Mouse (Mus musculus) midbrain, embryonic 12.5 days (tissue): ENCODE results near the gene Cbarp. TPM values are rescaled to one million over a fixed set of nuclear protein-coding genes. Genes with fewer than 3 reads are reported as not detected.

ENCODE experiments used
- ATAC-seq: fragments of 200-750 bp; cut with Nextera tagmentation; 2 replicates; pipeline ENCODE4 v1.8.0; 2017; ENCODE audit warnings: low read depth, moderate TSS enrichment, moderate library complexity; ENCODE audit not compliant: low FRiP score
- H3K27ac ChIP-seq: fragments of 300-500 bp; sonication (generic); replicated peaks from 2 replicates; pipeline ENCODE4 v1.5.1; 2016; ENCODE audit warnings: mild to moderate bottlenecking
- H3K27me3 ChIP-seq: fragments of 300-500 bp; sonication (generic); 2 replicates; pipeline ENCODE4 v1.6.1; 2016; ENCODE audit warnings: mild to moderate bottlenecking
- H3K36me3 ChIP-seq: fragments of 300-500 bp; sonication (generic); 2 replicates; pipeline ENCODE4 v1.6.1; 2016
- H3K4me1 ChIP-seq: fragments of 300-500 bp; sonication (generic); 2 replicates; pipeline ENCODE4 v1.6.1; 2016
- H3K4me2 ChIP-seq: fragments of 300-500 bp; sonication (generic); replicated peaks from 2 replicates; pipeline ENCODE4 v1.6.1; 2016; ENCODE audit warnings: mild to moderate bottlenecking, moderate library complexity
- H3K4me3 ChIP-seq: fragments of 300-500 bp; sonication (generic); 2 replicates; pipeline ENCODE4 v1.5.1; 2016; ENCODE audit warnings: mild to moderate bottlenecking
- H3K9ac ChIP-seq: fragments of 300-500 bp; sonication (generic); replicated peaks from 2 replicates; pipeline ENCODE4 v1.6.1; 2016; ENCODE audit warnings: mild to moderate bottlenecking, moderate library complexity
- H3K9me3 ChIP-seq: fragments of 300-500 bp; sonication (generic); 2 replicates; pipeline ENCODE4 v1.6.1; 2016; ENCODE audit warnings: mild to moderate bottlenecking
- WGBS: fragments of 180-500 bp; shearing (Covaris S2); methylation state at CpG from one replicate; pipeline ENCODE4 v1.1.7; 2016; 5-methylcytosine and 5-hydroxymethylcytosine counted together
- polyA plus RNA-seq: library from polyadenylated mRNA; unstranded; fragments of >200 nt; fragmentation: Nextera tagmentation; extraction: Ambion mirVana; gene quantifications from 2 replicates; pipeline ENCODE4 v1.2.1, GENCODE M21; 2016

The Cbarp gene
- polyA plus RNA-seq, 1 experiment from 2014 or later = 19.3 TPM

DNA sequence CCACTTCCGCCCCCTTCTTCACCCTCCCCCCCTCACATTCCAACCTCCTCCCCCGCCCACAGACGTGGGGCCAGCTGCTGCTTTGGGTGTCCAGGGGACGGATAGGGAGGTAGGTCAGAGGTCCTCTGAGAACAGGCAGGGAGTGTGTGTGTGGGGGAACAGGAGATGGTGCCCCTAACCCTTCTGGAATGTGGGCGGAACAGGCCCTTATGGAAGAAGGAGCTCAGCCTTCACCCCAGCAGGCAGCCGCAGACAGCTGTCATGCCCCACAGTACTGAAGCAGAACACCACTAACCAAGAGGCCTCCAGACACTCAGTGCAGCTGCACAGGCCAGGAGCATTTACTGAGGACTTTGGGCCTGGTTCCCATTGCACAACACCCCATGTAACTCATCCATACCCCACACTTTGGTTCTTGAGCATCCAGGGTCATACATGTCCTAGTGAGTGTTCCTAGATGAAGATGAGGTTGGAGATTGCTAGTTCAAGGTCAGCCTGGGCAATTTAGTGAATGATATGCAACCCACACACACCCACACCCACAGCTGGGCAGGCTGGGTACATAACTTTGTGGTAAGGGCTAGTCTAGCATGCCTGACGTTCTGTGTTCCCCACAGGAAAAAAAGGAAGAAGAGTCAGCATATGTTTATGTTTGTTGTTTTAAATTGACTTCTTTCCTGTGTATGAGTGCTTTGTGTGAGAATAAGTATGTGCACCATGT lies 21.0 kb upstream of the Cbarp start:
- H3K27me3 ChIP-seq = peaks cover 6% of the 10 kb centered on the region; the same call in 1 of the 2 replicates
- H3K36me3 ChIP-seq = peaks cover 10% of the 10 kb centered on the region
- H3K27ac ChIP-seq = peak overlapping the region; percentile 50; the same call in 1 of the 2 replicates
- peak overlapping the region; percentile 57; the same call in 1 of the 2 replicates for H3K4me2 ChIP-seq
- 12% methylated on average over 7 of the region's 7 CpGs for WGBS
- no peak for ATAC-seq
- no peaks in the 10 kb centered on the region for H3K9me3 ChIP-seq
- 0 out of 2 replicates have a peak overlapping the region, but pooled peaks have one; percentile 47 for H3K4me3 ChIP-seq
- peaks cover 77% of the 10 kb centered on the region for H3K4me1 ChIP-seq
- no peak overlapping the region for H3K9ac ChIP-seq

DNA sequence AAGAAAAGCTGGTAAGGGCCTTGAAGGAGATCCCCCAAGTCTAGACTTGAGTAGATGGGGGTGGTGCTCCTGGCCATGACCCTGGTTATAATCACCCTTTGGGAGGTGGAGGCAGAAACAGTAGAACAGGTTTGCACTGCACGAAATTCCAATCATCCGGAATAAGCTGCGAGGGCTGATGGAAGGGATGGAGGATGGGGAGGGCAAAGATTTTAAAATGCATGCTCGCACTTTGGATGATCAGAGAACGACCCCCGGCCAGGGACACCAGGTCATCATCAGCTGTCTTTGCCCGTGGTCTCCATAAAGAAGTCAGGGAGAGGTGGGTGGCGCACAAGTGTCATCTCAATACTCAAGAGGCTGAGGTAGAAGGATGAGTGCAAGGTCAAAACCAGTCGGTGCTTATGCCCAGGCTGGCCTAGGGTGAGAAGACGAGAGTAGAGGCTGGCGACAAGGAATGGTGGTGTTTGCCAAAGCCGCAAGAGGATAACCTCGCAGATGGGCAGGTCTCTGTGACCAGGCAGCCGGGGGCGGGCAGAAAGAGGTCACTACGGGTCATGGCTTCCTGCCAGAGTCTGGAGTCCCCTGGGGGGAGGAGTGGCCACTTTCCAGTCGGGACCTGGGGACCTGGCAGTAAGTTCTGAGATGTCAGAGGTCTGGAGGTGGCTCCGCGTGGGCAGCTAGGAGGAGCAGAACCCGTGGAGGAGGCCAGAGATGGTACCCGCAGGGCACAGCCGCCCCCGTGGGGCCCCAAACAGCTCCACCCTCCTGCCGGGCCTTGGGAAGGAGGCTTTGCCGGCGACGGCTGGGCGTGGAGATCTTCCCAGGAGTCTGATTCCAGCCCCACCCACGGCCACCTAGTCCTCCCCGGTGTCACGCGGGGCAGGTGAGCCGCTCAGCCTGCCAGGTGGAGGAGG lies 20.1 kb upstream of the Cbarp start:
- H3K4me1 ChIP-seq = peaks cover 79% of the 10 kb centered on the region
- H3K27ac ChIP-seq = peak overlapping the region; percentile 90
- H3K9ac ChIP-seq = no peak overlapping the region
- H3K36me3 ChIP-seq = peaks cover 19% of the 10 kb centered on the region
- H3K4me2 ChIP-seq = peak overlapping the region; percentile 57
- no peaks in the 10 kb centered on the region for H3K9me3 ChIP-seq
- H3K4me3 ChIP-seq = peak overlapping the region; percentile 47
- no peak for ATAC-seq
- WGBS = 2% methylated on average over 32 of the region's 33 CpGs
- peaks cover 6% of the 10 kb centered on the region; the same call in 1 of the 2 replicates for H3K27me3 ChIP-seq

DNA sequence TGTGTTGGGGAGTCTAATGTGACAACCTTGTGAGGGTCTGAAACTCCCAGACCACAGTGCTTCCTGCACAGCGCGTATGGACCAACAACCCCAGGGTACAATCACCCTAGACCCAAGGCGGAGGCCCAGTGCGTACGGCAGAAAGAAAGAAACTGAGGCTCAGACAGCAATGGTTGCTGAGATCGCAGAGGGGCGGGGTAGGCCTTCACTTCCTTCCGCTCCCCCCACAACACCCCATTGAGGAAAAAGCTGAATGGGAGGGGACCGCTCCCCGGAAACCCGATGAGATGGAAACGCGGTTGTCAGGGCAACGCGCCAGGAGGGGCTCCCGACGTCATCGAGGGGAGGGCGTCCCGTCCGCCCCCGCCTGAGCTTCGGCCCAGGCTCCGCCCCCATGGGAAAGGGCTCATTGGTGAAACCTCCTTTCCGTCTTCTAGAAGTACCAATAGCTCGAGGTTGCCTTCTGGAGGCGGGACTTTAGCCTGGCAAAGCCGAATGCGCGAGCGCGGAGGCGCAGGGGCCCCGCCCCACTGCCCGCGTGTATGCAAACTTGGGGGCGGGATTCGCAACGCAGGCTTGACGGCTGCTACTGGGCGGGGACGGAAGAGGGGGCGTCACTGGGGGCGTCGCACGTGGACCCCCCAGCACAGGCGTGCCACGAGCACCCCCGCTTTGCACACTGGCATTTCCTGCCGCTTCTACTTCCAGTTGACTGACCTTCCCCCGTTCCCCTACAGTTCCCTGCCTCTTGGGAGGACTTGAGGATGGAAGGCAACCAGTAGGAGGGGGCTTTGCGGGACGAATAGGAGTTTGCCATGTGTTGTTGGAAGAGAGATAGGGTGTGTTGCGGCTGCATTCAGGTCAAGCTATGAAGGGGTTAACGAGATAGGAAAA lies 19.2 kb upstream of the Cbarp start:
- Histone ChIP-seq H3K4me3 (peak overlapping the region; percentile 47), H3K9me3 (no peaks in the 10 kb centered on the region), H3K4me1 (peaks cover 79% of the 10 kb centered on the region), H3K36me3 (peaks cover 28% of the 10 kb centered on the region), H3K9ac (peak overlapping the region; percentile 40; the same call in 1 of the 2 replicates), H3K27ac (peak overlapping the region; percentile 90), H3K27me3 (peaks cover 6% of the 10 kb centered on the region; the same call in 1 of the 2 replicates), H3K4me2 (peak overlapping the region; percentile 57)
- under 1% methylated on average over 55 of the region's 55 CpGs for WGBS
- peak; percentile 79 for ATAC-seq

DNA sequence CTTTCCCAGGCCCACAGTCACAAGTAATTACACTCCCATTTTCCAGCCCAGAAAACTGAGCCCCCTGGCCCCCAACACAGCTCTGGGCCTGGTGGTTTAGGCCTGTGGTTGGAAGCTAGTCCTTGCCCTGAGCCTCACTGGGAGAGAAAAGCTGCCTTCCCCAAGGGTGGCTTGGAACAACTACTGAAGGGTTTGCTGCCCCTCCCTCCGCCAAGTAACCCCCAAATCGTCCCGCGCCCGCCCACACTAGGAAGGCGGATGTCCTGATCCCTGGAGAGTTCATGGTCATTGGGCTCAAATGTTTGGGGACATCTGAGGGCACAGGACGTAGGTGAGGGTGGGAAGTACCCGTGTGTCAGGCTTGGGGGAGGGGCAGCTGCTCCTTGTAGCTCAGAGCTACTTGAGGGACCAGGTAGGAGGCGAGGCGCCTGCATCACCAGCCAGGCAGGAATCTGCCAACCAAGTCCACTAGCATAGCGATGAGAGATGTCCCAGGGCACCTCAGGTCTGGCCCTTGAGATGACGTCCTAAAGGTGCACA lies 18.5 kb upstream of the Cbarp start:
- Histone ChIP-seq H3K4me2 (peak overlapping the region; percentile 57), H3K27me3 (peaks cover 5% of the 10 kb centered on the region; the same call in 1 of the 2 replicates)

DNA sequence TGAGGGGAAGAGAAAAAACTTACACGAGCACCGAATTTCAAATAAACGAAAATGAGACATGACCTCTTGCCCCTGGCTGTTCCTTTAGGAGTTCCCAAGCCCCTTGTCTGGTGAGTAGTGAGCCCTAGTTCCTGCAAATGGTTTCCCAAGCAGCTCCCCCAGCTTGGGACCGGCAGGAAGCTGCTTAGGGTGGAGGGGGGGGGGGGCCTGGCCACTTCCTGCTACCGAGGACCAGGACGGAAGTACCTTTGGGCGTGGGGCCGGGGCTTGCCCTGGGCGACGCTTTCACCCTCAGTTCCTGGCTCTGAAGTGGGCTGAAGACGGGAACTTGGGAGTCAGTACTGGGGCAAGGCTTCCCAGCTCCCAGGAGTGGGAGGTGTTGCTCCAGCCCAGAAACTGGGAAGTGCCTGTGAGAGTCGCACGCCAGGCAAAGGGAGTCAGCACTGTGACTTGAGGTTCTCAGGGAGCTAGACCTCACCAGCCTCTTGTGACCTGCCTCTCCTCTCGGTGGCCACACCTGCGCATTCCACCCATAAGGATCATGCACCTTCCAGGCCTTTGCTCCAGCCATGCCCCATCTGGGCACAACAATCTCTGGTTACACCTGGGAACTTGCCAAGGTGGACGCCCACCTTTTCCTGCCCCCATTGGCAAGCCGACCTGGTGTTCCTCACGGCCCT lies 17.8 kb upstream of the Cbarp start:
- peak overlapping the region; percentile 90 for H3K27ac ChIP-seq
- no peak for ATAC-seq
- peak overlapping the region; percentile 57 for H3K4me2 ChIP-seq
- H3K9ac ChIP-seq = peak overlapping the region; percentile 40; the same call in 1 of the 2 replicates
- H3K36me3 ChIP-seq = peaks cover 42% of the 10 kb centered on the region
- H3K9me3 ChIP-seq = no peaks in the 10 kb centered on the region
- H3K4me3 ChIP-seq = 0 out of 2 replicates have a peak overlapping the region, but pooled peaks have one; percentile 47
- peaks cover 84% of the 10 kb centered on the region for H3K4me1 ChIP-seq
- no peaks in the 10 kb centered on the region for H3K27me3 ChIP-seq
- 19% methylated on average over 18 of the region's 18 CpGs for WGBS

More for the DNA sequence above, 18.5 kb upstream of the Cbarp start:
- WGBS = 5% methylated on average over 12 of the region's 12 CpGs
- peak; percentile 41 for ATAC-seq
- Histone ChIP-seq H3K27ac (peak overlapping the region; percentile 90), H3K9ac (peak overlapping the region; percentile 40; the same call in 1 of the 2 replicates), H3K4me1 (peaks cover 79% of the 10 kb centered on the region), H3K36me3 (peaks cover 36% of the 10 kb centered on the region), H3K9me3 (no peaks in the 10 kb centered on the region), H3K4me3 (peak overlapping the region; percentile 47)

DNA sequence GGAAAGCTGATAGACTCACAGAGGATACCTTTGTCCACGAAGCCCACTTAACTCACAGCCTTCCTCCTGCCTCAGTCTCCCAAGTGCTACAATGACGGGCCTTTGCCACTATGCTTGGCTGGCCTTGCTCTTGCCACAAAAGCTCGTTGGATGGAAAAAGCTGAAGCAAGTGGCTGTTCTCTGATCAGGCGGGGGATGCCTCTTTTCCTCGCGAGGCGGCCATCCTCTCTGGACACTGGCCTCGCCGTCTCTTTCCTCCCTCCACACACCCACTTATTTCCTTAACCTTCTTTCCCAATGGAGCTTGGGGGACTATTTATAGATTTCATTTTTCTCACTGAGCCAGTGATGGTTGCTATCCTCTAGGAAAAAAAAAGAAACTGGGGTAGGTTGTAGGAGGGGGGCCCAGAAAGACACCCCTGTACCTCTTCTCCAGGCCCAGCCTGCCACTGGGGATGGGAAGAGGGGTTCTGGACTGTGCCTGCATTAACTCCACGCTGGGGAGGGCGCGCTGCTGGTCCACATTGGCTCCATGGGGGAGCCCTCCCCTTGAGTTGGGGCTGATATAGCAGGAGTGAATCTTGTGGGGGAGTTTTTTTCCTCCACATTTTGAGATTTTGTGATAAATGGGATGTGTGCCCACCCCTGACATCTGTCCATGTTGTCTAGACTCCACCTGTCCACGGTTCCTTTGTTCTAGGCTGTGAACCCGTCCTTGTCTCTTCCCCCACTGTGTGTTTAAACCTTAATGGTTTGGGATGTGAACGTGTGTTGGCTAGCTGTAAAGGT lies 16.7 kb upstream of the Cbarp start:
- H3K4me3 ChIP-seq = no peak overlapping the region

DNA sequence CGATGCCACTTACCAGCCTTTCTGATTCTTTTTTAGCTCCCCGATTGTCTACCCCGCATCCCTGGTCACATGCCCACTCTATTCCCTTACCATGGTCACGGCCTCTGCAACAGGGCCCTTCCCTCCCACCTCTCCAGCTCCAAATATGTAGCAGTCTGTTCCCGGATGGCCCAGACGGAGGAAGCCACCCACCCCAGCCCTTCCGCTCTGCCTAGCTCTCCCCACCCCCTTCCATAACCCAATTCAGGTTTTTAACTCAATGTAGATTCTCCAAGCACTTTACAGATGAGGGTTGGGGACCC lies 16.1 kb upstream of the Cbarp start:
- Histone ChIP-seq H3K4me2 (no peak overlapping the region), H3K9ac (peak overlapping the region; percentile 29), H3K36me3 (peaks cover 60% of the 10 kb centered on the region), H3K4me3 (no peak overlapping the region), H3K27me3 (no peaks in the 10 kb centered on the region), H3K9me3 (no peaks in the 10 kb centered on the region), H3K4me1 (peaks cover 93% of the 10 kb centered on the region), H3K27ac (peak overlapping the region; percentile 90)
- no peak for ATAC-seq
- WGBS = 59% methylated on average over 7 of the region's 7 CpGs

More for the DNA sequence above, 16.7 kb upstream of the Cbarp start:
- 60% methylated on average over 15 of the region's 15 CpGs for WGBS
- Histone ChIP-seq H3K4me1 (peaks cover 95% of the 10 kb centered on the region), H3K4me2 (0 out of 2 replicates have a peak overlapping the region, but pooled peaks have one; percentile 10), H3K36me3 (peaks cover 53% of the 10 kb centered on the region), H3K27me3 (no peaks in the 10 kb centered on the region), H3K27ac (peak overlapping the region; percentile 90), H3K9me3 (no peaks in the 10 kb centered on the region), H3K9ac (peak overlapping the region; percentile 29; the same call in 1 of the 2 replicates)
- no peak for ATAC-seq

DNA sequence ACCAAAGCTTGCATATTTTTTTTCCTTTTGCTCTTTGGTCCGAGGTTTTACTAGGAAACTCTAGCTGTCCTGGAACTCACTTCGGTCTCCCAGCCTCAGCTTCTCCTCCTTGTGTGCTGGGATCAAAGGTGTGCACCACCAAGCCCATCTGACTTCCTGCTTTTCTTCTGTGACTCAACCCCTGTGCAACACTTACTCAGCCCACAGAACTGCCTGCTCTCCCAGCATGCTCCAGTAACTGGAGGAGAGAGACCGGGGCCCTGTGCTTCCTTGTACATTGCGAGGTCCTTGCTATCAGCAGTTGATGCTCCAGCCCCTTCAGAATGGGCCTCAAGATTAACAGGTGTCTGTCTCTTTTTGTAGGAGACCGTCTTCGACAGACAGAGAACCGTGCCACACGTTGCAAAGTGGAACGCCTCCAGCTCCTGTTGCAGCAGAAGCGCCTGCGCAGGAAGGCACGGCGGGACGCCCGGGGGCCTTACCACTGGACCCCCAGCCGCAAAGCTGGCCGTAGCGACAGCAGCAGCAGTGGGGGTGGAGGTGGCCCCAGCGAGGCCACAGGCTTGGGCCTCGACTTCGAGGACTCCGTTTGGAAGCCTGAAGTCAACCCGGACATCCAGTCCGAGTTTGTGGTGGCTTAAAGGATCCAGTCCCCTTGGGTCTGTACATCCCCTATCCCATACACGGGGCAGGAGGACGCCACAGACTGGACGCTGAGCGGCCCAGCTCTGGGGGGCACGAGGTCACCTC lies 15.5 kb upstream of the Cbarp start:
- WGBS = 87% methylated on average over 29 of the region's 29 CpGs
- Histone ChIP-seq H3K36me3 (peaks cover 65% of the 10 kb centered on the region), H3K9me3 (no peaks in the 10 kb centered on the region), H3K4me1 (peaks cover 87% of the 10 kb centered on the region), H3K4me3 (no peak overlapping the region), H3K9ac (peak overlapping the region; percentile 29), H3K27me3 (no peaks in the 10 kb centered on the region), H3K27ac (peak overlapping the region; percentile 90), H3K4me2 (no peak overlapping the region; the same call in 1 of the 2 replicates)
- no peak for ATAC-seq

DNA sequence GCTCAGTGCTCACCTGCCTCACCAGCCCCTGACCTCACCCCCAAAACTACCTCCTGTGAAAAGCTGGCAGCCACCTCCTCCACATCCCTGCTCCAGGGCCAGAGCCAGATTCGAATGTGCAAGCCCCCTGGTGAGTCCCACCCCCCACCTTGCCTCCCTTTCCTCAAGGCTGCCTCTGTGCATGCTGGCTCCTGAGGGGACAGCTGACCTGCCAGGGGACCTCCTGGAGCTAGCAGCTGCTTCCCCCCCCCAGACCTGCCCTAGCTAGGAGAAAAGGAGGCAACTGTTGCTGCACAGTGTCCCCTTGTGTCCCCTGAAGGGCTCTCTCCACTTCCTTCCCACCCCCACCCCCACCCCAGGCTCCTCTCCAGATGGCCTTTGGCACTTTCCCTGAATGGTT lies 14.6 kb upstream of the Cbarp start:
- Histone ChIP-seq H3K4me1 (peaks cover 78% of the 10 kb centered on the region), H3K27me3 (no peaks in the 10 kb centered on the region), H3K27ac (peak overlapping the region; percentile 63), H3K9ac (peak overlapping the region; percentile 44; the same call in 1 of the 2 replicates), H3K4me2 (0 out of 2 replicates have a peak overlapping the region, but pooled peaks have one; percentile 7), H3K4me3 (no peak overlapping the region), H3K36me3 (peaks cover 67% of the 10 kb centered on the region), H3K9me3 (no peaks in the 10 kb centered on the region)
- no peak for ATAC-seq
- 63% methylated on average over 1 of the region's 1 CpGs for WGBS
